Mouse (Mus musculus) hematopoietic stem cell, adult 5-6 weeks (primary cell): ENCODE measurements at regions not wholly inside any gene's neighbourhood (a gene's known extent, or its start where the extent isn't known, plus 50 kb on each side); places are given as distances from the start of the nearest gene placed in this dataset.

ENCODE experiments used
- ATAC-seq, 2 experiments: fragments of 125-278 bp in 1 of 2; replicated peaks in 1 of 2; 2 replicates each; pipeline ENCODE4 v1.8.0; 2016 to 2017; ENCODE audit warnings: inconsistent platforms in 2 of 2, mild to moderate bottlenecking in 2 of 2, moderate number of reproducible peaks in 2 of 2, low read depth in 1 of 2, moderate TSS enrichment in 1 of 2; ENCODE audit not compliant: low FRiP score in 2 of 2, poor library complexity in 2 of 2, severe bottlenecking in 2 of 2, insufficient read depth in 1 of 2, low TSS enrichment in 1 of 2

DNA sequence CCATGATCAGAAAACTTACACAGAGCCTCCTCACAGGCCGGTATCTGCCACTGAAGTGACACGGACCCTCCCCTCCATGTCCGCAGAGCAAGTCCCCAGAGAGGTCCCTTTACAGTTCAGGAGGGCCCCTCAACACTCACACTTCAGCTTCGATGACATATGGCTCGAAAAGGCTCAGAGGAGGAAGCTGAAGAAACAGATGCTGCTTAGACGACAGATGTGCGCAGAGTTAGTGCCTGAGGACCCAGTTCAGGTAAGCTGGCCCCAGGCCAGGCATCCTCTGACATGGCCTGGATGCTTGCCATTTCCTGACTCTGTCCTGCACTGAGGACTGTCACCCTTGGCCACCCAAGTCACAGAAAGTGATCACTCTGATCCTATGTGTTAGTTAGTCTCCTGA, 110.7 kb downstream of the Fam168b start:
- ATAC-seq = no peak

- ATAC-seq = no peak
Measured at GRCm38 (mm10) chr1:34733026-34733913, 109.6 kb downstream of the Fam168b start.

DNA sequence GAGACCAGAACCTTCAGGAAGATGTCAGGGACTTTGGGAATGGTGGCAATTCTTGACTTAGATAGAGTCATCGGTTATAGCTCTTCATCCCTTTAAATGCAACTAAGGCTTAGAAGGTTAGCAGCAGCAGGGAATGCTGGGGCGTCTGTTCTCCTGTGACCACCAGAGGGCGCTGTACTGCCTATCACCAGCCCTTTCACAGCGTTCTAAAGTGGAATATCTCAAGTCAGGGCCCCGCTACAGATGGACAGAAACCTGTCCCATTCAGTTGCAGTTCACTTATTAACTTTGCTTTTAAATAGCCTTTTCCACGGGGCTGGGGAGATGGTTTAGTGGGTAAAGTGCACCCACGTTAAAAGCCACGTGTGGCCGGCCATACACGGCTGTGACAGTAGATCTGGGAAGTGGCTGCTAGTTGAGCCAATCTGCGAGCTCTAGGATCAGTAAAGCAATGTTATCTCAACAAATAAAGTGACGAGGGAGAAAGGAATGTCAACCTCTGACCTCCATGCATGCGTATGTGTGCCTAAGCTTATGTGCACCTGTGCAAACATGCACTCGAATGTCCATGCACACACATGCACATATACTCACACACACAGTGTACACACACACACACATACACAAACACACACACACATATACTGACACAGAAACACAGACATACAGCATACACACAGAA, 104.3 kb downstream of the Fam168b start:
- peak; percentile 56 to 76; a peak in 2 of 4 replicates for ATAC-seq

- ATAC-seq = no peak
Measured at GRCm38 (mm10) chr1:34739621-34740020, 103.2 kb downstream of the Fam168b start.

GRCm38 (mm10) chr1:34740891-34741290, 102.0 kb downstream of the Fam168b start:
- ATAC-seq = no peak

DNA sequence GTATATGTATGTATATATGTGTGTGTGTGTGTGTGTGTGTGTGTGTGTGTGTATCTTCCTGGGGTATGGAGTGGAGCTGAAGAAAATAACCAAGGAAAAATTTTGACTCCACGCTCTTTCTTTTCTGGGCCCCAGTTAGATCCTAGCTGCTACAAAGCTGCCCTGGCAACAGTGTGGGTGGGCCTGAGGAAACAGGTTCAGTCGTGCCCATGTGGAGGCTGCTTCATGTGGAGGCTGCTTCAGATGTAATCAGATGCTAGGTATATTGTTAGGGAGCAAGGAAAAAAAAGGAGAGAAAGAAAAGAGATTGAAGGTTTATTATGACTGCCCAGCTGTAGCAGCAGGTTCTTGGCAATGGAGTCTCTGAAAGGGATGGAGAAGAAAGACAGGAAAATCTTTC, 100.6 kb downstream of the Fam168b start:
- ATAC-seq = no peak

DNA sequence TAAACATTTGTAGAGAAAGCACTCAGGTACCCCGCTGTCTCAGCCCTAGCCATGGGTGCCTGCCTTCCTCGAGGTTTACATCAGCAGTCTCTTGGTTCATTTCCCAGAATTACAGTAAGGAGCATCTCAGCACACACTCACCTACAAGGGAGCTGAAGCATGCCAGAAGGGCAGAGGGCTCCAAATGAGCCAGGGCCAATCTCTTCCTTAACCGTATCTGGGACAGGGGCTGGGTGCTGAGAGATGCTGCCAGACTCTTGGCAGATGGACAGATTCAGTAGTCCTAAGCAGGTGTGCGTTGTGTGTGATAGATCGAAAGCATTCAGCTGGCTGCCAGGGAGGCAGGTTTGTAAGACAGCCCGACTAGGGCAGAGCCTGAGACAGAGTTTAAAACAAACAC, 97.0 kb downstream of the Fam168b start:
- no peak for ATAC-seq

DNA sequence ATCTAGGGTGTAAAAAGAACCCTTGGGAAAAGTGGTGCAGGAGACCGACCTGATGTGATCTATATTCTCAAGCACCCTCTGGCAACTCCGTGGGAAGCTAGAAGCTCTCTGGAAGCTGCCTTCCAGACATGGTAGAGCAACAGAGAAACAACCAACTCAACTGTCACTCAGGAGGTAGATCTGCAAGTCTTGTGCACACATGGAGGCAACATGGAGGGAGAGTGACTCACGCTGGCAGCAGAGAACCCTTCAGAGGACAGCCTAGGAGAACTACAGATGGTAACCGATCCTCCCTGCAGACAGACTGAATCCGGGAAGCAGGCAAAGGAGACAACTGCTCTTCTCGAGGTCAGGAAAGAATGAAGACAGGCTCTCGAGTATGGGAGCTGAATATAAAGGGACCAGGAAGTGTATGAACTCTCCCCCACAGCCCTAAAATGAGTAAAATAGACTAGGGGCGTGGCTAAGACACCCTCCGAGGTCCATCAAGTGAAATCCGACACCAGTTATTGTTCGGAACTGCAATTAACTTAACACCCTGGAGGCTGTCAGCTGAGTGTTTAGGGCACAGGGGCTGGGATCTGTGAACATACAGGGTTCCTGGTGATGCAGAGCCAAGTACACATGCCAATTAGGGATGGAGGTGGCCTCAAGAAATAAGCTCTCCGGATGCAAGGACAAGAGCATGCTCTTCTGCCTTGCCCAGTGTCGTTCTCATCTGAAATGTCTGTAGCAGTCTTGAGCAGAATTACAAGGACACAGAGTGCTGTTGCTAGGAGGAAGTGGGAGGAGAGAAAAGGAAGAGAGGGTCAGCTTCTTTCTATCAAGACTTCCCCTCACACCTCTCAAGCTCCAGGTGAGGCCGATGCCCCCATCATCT, 93.5 kb downstream of the Fam168b start:
- ATAC-seq = peak; percentile 30 to 47; a peak in 1 of 4 replicates

DNA sequence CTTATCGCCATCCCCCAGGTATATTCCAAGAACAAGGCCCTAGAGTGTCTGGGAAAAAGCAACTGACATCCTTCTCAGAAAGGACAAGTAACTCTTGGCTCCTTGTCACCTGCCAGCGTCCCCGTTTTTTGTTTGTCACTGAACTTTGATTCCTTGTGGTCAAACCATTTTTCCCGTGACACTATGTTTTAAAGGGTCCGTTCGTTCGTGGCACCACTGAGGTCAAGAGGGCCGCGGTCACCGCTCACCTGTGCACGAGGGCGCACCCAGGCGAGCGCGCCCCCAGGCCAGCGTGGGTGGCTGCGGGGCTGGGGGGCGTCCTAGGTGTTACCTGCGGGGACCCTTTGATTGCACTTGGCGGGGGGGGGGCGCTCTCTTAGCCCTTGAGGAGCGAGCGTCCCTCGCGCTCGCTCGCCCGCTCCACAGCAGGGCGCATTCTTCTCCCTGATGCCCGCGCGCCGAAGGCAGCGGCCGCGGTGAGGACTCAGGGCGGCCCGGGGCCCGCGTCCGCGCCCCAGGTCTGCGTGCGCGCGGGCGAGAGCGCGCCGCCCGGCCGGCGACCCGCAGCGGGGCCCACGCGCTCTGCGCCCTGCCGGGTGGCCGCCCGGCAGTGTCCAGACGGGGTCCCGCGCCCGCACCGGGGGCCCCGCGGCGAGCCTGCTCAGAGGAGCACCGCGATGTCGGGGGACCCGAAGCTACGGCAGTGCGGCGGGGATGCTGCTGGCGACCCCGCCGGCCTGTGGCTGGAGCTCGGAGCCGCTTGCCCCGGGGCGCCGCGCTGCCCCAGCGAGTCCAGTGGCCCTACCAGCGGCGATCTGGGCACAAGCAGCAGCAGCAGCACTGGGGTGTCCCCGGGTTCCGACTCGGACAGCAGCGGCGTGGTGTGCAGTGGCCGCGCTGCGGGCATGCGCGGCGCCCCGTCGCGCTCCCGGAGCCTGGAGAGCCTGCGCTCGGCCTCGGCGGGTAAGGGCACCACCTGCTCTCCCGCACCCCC, 92.5 kb downstream of the Fam168b start:
- no peak for ATAC-seq

DNA sequence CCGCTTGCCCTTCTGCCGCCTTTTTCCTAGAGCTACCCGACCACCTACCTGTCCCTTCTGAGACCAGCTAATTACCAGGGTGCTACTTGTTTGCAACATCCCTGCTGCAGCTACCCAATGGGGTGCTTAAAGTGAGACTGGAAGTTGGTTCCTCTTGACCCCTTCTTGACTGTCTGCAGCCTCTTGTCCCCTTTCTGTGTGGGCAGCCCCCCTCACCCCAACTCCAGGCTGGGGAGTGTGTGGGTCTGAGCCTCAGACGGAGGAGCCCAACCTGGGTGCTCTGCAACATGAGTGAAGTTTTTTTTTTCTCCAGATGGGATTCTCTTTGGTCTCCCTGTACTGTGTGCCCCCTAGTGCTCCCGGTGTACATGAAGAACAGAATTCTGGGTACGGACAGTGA, 91.7 kb downstream of the Fam168b start:
- no peak for ATAC-seq

- ATAC-seq = no peak
Measured at GRCm38 (mm10) chr1:34753581-34753980, 89.3 kb downstream of the Fam168b start.

DNA sequence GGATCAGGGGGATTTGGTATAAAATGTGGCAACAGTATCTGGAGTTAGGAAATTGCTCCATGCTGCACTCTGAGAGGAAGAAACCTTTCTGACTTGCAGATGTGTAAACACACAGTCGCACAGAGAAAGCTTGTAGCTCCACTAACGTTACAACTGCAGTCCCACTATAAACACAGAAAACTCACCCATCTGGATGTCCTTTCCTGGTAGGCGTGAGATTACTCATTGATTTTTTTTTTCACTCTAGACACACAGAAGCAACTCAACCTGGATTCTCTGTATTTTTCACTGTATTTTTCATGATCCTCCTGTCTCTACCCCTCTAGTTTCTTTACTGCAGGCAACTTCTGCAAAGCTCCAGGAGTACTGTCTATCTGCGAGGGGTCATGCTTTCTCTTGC, 82.3 kb downstream of the Fam168b start:
- no peak for ATAC-seq

DNA sequence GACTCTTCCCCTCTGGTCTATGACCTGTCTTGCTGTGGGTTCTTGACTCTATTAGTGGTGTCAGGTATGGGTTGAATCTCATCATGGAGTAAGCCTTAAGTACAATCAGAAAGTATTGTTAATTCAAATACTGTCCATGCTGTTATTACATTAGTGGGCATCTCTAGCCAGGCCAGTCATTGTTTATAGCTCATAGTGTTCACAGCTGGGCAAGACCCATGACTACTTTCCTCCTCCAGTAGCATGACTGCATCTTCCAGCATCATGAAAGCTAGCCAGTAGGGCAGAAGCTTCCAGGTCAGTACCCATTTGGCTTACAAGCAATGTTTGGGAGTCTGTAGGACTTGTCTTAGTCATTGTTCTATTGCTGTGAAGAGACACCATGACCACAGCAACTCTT, 81.4 kb downstream of the Fam168b start:
- ATAC-seq = no peak

DNA sequence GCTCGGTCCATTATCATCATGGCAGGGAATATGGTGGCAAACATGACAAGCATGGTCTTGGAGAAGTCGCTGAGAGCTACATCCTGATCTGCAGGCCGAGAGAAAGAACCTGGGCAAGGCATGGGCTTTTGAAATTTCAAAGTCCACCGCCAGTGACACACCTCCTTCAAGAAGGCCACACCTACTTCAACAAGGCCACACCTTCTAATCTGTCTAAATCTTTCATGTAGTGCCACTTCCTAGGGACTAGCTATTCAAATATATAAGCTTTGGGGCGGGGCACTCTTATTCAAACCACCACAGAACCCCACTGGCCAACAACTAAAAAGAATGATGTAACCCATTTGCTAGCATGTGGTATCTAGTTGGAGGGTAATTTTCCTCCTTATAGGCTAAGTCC, 81.0 kb downstream of the Fam168b start:
- no peak for ATAC-seq
